Mouse (Mus musculus) thymus, postnatal 14 days (tissue): ENCODE results near the gene Hyou1.
"Not testable (repeated sequence)": the region's sequence is repeated elsewhere in the genome, so short reads cannot be mapped to it uniquely, and the experiment has no call there.

ENCODE experiments used
- DNase-seq: peaks from one replicate; pipeline ENCODE4 v3.0.0; 2021

Hyou1 gene

GRCm38 (mm10) chr9:44406906-44407751, 27.8 kb downstream of the Hyou1 start, which contains the start of the genes Rps25 and Trappc4:
Gene Rps25 (plus strand): TSS chr9:44407139.
Gene Trappc4 (minus strand): TSS chr9:44407600.
- DNase-seq: peak; percentile 93

GRCm38 (mm10) chr9:44407752-44408097, 28.4 kb downstream of the Hyou1 start:
- no peak for DNase-seq

- DNase-seq: not testable (repeated sequence)
These were observed 29.4 kb downstream of the Hyou1 start for GRCm38 (mm10) chr9:44408693-44409092.

GRCm38 (mm10) chr9:44410647-44411336, 31.5 kb downstream of the Hyou1 start:
- no peak for DNase-seq

GRCm38 (mm10) chr9:44411601-44412130, 32.4 kb downstream of the Hyou1 start:
- no peak for DNase-seq

- DNase-seq: no peak
These were observed 33.0 kb downstream of the Hyou1 start for GRCm38 (mm10) chr9:44412306-44412705.

- DNase-seq: no peak
These were observed 33.5 kb downstream of the Hyou1 start for GRCm38 (mm10) chr9:44412781-44413180.

GRCm38 (mm10) chr9:44417156-44417891, 38.0 kb downstream of the Hyou1 start:
- no peak for DNase-seq

GRCm38 (mm10) chr9:44417892-44418363, 38.6 kb downstream of the Hyou1 start:
- DNase-seq: peak; percentile 93

GRCm38 (mm10) chr9:44418519-44419385, 39.5 kb downstream of the Hyou1 start, which contains the start of gene Ccdc84:
Gene Ccdc84 (minus strand): TSS chr9:44418569.
- no peak for DNase-seq

GRCm38 (mm10) chr9:44419730-44420129, 40.4 kb downstream of the Hyou1 start:
- not testable (repeated sequence) for DNase-seq

- no peak for DNase-seq
These were observed 41.1 kb downstream of the Hyou1 start for GRCm38 (mm10) chr9:44420280-44420898.

- no peak for DNase-seq
These were observed 44.3 kb downstream of the Hyou1 start for GRCm38 (mm10) chr9:44423576-44423975.

GRCm38 (mm10) chr9:44432577-44433185, 53.4 kb downstream of the Hyou1 start:
- no peak for DNase-seq

- peak; percentile 31 for DNase-seq
These were observed 56.5 kb downstream of the Hyou1 start for GRCm38 (mm10) chr9:44435747-44436146.

- no peak for DNase-seq
These were observed 61.7 kb downstream of the Hyou1 start, which contains the start of gene Foxr1 for GRCm38 (mm10) chr9:44440961-44441360. Gene Foxr1 (minus strand): TSS chr9:44441136.
